Mouse (Mus musculus) intestine, postnatal 0 days (tissue): ENCODE data around the gene Pde4b. TPM values are rescaled to one million over a fixed set of nuclear protein-coding genes. Genes with fewer than 3 reads are reported as not detected.
A peak's percentile ranks its signal among the peaks of the same experiment; 100 is the strongest.

Experiments
- ATAC-seq: fragments of 200-750 bp; cut with Nextera tagmentation; 2 replicates; pipeline ENCODE4 v1.8.0; 2017; ENCODE audit warnings: mild to moderate bottlenecking, moderate TSS enrichment, moderate library complexity
- H3K27ac ChIP-seq: fragments of 300-500 bp; sonication (generic); 2 replicates; pipeline ENCODE4 v1.5.1; 2014; ENCODE audit warnings: mild to moderate bottlenecking, low read depth, low read length, moderate library complexity
- H3K27me3 ChIP-seq: fragments of 300-500 bp; sonication (generic); replicated peaks from 2 replicates; pipeline ENCODE4 v1.6.1; 2014; ENCODE audit warnings: low read length, mixed read lengths; ENCODE audit not compliant: control insufficient read depth, insufficient read depth
- H3K36me3 ChIP-seq: fragments of 300-500 bp; sonication (generic); 2 replicates; pipeline ENCODE4 v1.6.1; 2014; ENCODE audit warnings: mild to moderate bottlenecking, moderate library complexity; ENCODE audit not compliant: control insufficient read depth, insufficient read depth
- H3K4me1 ChIP-seq: fragments of 300-500 bp; sonication (generic); replicated peaks from 2 replicates; pipeline ENCODE4 v1.6.1; 2014; ENCODE audit warnings: antibody characterized with exemption, low read length, mixed read lengths; ENCODE audit not compliant: control insufficient read depth, insufficient read depth
- H3K4me2 ChIP-seq: fragments of 300-500 bp; sonication (generic); replicated peaks from 2 replicates; pipeline ENCODE4 v1.6.1; 2014; ENCODE audit warnings: low read depth, mild to moderate bottlenecking, moderate library complexity
- H3K4me3 ChIP-seq: fragments of 300-500 bp; sonication (generic); 2 replicates; pipeline ENCODE4 v1.5.1; 2014; ENCODE audit warnings: low read depth, low read length
- H3K9ac ChIP-seq: fragments of 300-500 bp; sonication (generic); 2 replicates; pipeline ENCODE4 v1.6.1; 2014; ENCODE audit warnings: mild to moderate bottlenecking, low read depth, low read length
- H3K9me3 ChIP-seq: fragments of 300-500 bp; sonication (generic); 2 replicates; pipeline ENCODE4 v1.6.1; 2016; ENCODE audit warnings: mixed run types; ENCODE audit not compliant: control insufficient read depth
- CTCF ChIP-seq: sonication (generic); IDR thresholded peaks from 2 replicates; pipeline ENCODE4 v1.5.1; 2016; ENCODE audit warnings: low read depth, mild to moderate bottlenecking, control low read depth, antibody characterized with exemption, moderate library complexity
- WGBS: fragments of 180-500 bp; shearing (Covaris S2); extraction: QIAGEN DNeasy Blood & Tissue Kit; methylation state at CpG from one replicate; pipeline ENCODE4 v1.1.7; 2014; 5-methylcytosine and 5-hydroxymethylcytosine counted together
- polyA plus RNA-seq: library from polyadenylated mRNA; unstranded; fragments of >200 nt; fragmentation: Nextera tagmentation; extraction: Ambion mirVana; gene quantifications from 2 replicates; pipeline ENCODE4 v1.2.1, GENCODE M21; 2015

Gene Pde4b
- polyA plus RNA-seq, 1 experiment from 2014 or later, result 6.9 TPM

- no peak for ATAC-seq
- Histone ChIP-seq H3K9ac (no peak overlapping the region), H3K4me1 (no peaks in the 10 kb centered on the region), H3K9me3 (no peaks in the 10 kb centered on the region), H3K4me3 (no peak overlapping the region), H3K27ac (no peak overlapping the region), H3K27me3 (no peaks in the 10 kb centered on the region), H3K36me3 (no peaks in the 10 kb centered on the region), H3K4me2 (no peak overlapping the region)
- TF ChIP-seq CTCF, result no peak
- WGBS, result 27% methylated on average over 2 of the region's 2 CpGs
These were observed 559.7 kb downstream of the Pde4b start for GRCm38 (mm10) chr4:102647056-102647455.

- Histone ChIP-seq H3K4me3 (no peak overlapping the region), H3K27ac (no peak overlapping the region), H3K4me1 (no peaks in the 10 kb centered on the region), H3K9ac (no peak overlapping the region), H3K27me3 (no peaks in the 10 kb centered on the region), H3K9me3 (no peaks in the 10 kb centered on the region), H3K4me2 (no peak overlapping the region), H3K36me3 (no peaks in the 10 kb centered on the region)
- TF ChIP-seq CTCF, result no peak
- ATAC-seq, result no peak
- 84% methylated on average over 7 of the region's 7 CpGs for WGBS
These were observed 568.0 kb downstream of the Pde4b start for GRCm38 (mm10) chr4:102655331-102655730.

- Histone ChIP-seq H3K36me3 (no peaks in the 10 kb centered on the region), H3K9me3 (no peaks in the 10 kb centered on the region), H3K4me1 (no peaks in the 10 kb centered on the region), H3K27me3 (no peaks in the 10 kb centered on the region), H3K4me2 (no peak overlapping the region), H3K4me3 (no peak overlapping the region), H3K9ac (no peak overlapping the region), H3K27ac (no peak overlapping the region)
- ATAC-seq, result no peak
- 7% methylated on average over 3 of the region's 3 CpGs for WGBS
- TF ChIP-seq CTCF, result peak; percentile 89
These were observed 569.2 kb downstream of the Pde4b start for GRCm38 (mm10) chr4:102656494-102657036.

Other genes starting within 250 kb of the Pde4b start
- not detected in 2 replicates for gene B020004J07Rik, start 243.5 kb upstream of the Pde4b start, polyA plus RNA-seq
- not detected in 2 replicates for gene C130073F10Rik, start 193.8 kb upstream of the Pde4b start, polyA plus RNA-seq
- gene Gm12800, start 178.4 kb upstream of the Pde4b start, polyA plus RNA-seq, result not detected in 2 replicates
- not detected in 2 replicates for gene Gm12794, start 147.1 kb upstream of the Pde4b start, polyA plus RNA-seq
- gene Gm12790, start 106.5 kb upstream of the Pde4b start, polyA plus RNA-seq, result not detected in 2 replicates
- gene Gm12789, start 100.9 kb upstream of the Pde4b start, polyA plus RNA-seq, result not detected in 2 replicates